Mouse (Mus musculus): Measurements from ENCODE around the gene Phpt1.

Gene Phpt1

DNA sequence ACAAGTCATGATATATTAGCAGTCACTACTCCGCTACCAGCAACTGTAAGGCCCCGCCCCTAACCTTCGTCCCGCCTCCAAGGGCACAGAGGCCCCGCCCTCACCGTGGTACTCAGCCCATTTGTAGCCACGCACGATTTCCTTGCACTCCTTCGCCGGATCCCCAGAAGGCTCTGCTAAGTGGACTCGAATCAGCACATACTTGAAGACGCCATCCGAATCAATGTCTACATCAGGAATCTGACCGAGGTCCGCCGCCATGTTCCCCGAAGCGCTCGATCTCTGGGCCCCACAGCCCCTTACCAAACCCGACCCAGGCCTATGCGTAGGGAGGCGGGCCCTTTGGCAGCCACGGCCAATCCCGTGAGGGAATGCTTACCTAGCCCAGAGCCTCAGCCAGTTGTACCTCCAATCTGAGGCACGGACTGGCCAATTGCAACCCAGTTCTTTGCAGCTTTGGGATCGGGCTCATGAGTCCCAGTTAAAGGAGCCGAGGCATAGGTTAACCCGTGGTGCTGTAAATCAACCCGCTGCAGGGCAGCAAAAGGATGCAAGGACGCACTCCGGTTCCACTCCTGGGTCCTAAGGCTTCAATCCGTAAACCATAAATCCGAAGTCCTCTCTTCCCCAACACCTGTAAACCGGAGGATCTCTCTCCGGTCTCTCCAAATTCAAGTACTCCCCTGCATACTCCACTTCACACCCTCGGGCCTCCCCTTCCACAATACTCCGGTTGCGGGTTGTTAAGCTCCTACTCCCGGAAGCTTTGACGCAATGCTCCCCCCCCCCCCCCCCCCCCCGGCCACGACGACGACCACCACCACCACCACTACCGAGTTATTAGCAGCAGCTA lies at the start of gene Phpt1, which contains the start of gene Mamdc4:
Phpt1 (minus strand) TSS at position 646 of the 853 bp plus-strand sequence.
Mamdc4 (minus strand) TSS at position 267 of the 853 bp plus-strand sequence.
- peak; percentile 93 to 98 for DNase-seq (ENCODE audit: low spot score in 2 of 2)

DNA sequence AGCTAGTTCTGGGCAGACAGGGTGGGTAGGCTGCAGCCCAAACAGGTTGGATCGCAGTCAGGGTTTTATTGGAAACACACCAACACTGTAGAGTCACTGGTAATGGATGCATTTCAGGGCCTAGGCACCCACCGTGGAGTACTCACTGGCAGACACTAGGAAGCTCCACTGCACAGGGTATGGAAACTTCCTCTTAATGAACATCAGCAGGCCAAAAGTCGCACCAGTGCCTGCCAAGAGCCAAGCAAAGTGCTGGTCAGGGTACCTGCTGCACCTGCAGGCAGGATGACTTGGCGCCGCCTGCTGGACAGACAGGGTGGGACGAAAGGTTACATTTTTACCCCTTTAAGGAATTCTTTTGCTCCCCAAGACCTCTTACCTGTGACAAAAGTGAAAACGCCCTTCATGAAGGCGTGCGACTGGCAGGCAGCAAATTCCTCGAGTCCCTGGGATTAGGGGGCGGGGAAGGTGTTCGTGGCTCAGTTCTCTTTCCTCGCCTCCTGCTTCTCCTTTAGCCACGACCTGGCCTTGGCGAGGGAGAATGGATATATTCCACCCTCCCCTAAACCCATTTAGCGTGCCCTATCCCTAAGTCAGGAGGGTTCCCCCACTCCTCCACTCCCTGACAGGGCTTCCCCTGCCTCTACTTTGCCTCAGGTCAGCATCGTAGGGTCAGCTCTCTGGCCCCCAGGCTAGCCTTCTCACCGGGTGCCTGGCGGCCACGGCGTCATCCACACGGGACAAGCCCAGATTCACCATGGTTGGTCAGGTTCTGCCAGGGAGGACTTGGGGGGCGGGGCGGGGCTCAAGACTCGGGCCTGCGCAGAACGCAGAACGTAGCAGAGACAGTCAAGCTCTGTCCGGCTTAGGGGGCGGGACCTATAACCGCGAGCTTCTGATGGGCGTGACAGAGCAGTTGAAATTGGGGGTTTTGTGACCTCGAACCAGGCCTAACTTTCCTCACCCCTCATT lies 46.5 kb upstream of the Phpt1 start, which contains the start of gene Tmem141:
Tmem141 (minus strand) TSS at position 777 of the 972 bp plus-strand sequence.
- DNase-seq (ENCODE audit: low spot score in 2 of 2), result peak; percentile 87 to 89

DNA sequence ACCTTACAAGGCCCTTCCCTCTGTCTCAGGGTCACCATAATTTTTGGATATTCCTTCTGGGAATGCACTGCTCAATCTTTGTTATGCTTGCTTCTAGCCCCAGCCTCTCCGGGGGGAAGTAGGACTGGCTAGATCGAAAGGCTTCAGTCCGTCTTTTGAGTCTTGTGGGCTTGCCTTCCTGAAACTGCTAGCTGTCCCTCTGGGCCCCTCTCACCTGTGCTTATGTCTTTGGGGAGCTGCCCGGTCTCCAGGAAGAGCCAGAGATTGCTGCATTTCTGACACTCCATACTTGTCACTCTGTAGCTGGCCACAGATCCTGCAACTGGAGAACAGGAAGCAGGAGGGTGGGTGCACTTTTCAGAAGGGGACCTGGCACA lies 45.8 kb upstream of the Phpt1 start:
- DNase-seq (ENCODE audit: low spot score in 2 of 2), result no peak

DNA sequence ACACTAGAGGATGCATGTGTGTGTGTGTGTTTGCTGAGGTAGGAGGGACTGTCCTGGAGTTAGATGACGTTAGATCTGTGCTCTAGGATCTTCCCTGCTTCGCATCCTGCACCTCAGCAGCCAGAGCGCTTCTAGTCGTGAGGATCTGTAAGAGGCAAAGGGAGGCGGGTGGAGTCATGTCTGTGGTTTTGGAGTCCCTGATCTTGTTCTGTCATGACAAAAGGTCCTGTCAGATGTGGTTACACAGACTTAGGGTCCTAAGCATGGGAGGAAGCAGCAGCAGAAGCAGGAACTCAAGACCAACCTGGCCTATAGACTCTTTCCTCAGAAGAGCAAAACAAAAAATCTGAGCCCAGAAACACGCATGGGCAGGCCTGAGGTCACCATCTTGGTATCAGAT lies 45.4 kb upstream of the Phpt1 start:
- no peak for DNase-seq (ENCODE audit: low spot score in 2 of 2)

DNA sequence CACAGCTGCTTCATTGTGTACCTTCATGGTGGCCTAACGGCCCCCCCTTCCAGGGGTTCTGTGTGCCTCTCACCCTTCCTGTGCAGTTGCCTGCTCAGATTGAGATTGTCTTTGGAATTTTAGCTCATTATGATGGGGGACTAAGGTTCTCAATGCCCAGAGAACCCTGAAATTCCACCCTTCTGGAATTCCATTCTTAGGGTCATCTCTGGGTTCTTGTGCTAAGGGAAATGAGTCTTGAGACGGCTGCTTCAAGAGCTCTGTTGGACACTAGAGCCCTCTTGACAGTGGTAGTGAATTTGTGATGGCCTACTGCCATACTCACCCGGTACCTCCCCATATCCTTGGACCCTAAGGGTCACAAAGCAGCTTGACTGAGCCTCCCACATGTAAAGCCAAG lies 42.6 kb upstream of the Phpt1 start, which contains the start of gene Ccdc183:
Ccdc183 (minus strand) TSS at position 101 of the 400 bp plus-strand sequence.
- DNase-seq (ENCODE audit: low spot score in 2 of 2), result no peak

DNA sequence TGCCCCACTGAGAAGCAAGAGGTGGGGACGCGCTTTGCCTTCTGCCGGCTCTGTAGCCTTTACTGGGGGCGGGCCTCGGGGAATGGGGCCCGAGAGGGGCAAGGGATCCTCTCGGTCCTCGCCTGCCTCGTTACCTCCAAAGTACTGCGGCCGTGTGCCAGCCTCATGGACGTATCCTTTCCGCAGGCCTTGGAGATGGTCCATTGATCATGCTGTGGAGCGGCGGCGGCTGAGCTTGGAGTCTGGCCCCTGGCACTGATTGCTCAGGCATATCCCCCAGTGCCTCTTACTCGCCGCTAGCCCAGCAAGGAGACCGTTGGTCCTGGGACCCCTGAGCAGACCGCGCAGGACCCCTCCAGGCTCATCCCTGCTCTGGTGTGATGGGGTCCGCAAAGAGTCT lies 41.4 kb upstream of the Phpt1 start:
- DNase-seq (ENCODE audit: low spot score in 2 of 2), result no peak

DNA sequence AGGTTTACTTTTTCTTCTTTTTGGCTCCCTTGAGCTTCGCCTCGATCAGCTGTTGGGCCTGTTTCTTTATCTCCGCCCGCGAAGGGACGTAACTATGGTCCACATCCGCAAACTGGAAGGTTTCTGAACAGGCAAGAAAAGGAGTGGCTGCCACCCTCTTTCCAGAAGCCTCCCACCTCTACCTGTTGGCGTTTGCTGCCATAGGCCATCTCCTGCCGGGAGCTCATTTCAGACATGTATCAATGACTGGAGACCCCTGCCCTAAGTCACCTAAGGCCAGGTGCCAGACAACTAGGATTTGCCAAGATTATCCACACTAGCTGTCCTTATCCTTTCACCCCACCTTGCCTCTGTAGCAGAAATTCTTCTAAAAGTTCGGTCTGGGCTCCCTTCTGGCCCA lies 33.6 kb upstream of the Phpt1 start:
- DNase-seq (ENCODE audit: low spot score in 2 of 2), result no peak

DNA sequence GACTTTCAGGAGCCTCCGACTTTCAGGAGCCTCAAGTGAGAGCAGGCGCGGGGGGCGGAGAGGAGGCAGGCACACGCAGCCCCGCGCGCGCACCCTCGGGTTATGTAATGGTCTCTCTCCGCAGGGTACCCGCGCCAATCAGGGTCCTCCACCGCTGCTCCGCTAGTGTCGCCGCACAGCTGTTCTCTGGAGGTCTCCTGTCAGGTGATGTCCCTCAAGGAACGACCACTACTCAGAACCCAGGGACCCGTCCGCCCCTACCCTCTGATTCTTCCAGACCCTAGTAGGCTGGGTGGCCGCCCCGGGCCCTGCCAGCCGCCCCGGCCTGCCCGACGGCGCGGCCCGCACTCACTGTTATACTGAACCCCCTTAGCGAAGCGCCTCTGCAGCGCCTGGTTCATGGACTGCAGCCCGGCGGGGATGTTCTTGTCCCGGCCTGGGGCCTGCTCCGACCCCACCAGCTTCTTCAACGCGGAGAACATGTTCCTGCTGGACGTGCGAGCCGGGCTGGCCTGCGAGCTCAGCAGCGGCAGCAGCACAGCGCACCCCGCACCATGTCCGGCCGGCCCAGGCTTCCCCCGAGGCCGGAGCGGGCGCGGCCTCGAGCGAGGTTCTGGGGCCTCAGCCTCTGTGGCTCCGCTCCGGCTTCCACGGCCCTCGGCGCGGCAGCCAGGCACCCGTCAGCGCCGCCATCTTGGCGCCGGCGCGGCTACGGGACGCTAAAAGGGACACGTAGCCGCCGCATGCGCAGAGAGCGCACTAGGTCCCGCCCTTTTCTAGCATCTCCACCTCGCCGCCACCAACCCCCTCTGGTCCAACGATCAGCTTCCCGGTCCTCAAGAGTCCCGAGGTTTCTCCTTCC lies 33.0 kb upstream of the Phpt1 start, which contains the start of gene Rabl6:
Rabl6 (minus strand) TSS at position 761 of the 862 bp plus-strand sequence.
- peak; percentile 89 to 92 for DNase-seq (ENCODE audit: low spot score in 2 of 2)

DNA sequence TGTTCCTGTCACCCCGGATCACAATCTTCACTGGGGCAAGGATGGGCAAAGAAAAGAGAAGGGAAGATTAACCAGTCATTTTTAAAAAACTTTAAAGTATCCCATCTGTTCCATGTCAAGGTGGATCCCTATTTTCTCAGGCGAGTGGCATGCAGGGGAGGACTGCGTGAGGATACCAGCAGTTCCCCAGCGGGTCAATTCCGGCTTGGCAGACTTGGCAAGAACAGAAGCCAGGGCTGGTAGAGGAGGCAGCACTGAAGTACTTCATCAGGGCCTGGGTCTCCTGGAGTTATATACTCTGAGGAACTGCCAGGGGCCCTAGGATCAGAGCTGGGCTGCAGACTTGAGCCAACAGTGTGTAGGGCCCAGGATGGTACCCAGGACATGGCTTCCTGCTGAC lies 27.5 kb upstream of the Phpt1 start:
- DNase-seq (ENCODE audit: low spot score in 2 of 2), result no peak

DNA sequence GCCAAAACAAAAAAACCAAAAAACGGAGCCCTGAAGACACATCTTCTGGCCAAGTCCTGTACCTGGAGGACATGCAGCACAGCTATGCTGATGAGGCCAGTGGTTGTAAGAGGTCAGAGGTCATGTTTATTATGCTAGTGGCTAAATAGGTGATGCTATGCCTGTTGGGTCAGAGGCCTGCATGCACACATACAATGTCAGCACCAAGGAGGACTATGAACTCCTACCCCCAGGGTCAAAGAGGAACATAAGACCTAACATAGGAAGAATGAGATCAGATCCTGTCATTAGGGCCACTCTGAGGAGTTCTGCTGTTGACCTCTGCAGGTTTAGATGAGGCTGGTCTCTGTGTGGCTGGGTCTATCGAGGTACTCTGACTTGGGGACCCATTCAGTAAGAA lies 25.0 kb upstream of the Phpt1 start:
- no peak for DNase-seq (ENCODE audit: low spot score in 2 of 2)

DNA sequence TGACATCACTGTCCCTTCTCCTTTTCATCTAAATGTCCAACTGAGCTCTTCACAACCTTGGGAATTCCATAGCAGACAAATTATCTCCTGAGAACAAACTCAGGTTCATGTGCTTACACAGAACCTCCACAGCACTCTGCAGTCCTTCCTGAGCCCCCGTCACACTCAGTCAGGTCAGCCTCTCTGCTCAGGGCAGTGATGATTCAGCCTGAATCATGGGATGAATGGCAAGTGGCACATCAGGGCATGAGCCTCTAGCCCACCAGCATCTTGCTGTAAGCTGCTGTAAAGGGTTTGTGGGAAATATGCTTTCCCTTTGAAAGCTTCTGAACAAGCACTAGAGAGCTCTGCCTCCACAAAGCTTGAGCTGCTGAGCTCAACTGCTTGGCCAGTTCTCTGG lies 23.7 kb upstream of the Phpt1 start:
- DNase-seq (ENCODE audit: low spot score in 2 of 2), result no peak

DNA sequence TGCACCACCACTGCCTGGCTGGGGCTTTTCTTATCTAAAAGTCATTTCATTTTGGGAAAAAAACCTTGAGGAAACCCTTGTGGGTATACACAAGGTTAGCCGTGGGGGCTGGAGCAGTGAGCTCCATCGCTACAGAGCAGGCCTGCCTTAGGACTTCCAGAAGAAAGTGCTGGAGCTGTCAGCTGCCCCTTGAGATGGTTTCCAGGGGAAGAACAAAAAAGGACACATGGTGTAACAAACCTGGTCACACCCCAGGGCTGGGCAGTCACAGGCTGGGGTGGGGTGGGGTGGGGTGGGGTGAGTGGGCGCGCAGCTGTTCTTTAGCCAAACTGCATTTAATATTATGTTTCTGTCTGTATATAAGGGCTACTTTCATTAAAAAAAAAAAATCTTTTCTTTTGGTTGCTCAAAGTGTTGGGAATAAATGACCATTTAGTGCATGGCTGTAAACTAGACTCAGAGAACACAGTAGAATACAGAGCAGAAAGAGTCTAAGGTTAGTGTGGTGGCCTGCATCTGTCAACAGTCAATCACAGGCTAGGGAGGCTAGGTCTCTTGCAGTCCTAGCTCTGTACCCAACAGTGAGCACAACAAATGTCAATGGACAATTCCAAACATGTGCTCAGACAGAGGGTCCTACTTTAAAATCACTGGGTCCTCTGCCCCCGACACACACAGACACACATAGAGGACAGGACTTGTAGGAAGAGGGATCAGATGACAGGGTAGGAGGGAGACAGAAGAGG lies 21.9 kb upstream of the Phpt1 start:
- DNase-seq (ENCODE audit: low spot score in 2 of 2), result no peak

DNA sequence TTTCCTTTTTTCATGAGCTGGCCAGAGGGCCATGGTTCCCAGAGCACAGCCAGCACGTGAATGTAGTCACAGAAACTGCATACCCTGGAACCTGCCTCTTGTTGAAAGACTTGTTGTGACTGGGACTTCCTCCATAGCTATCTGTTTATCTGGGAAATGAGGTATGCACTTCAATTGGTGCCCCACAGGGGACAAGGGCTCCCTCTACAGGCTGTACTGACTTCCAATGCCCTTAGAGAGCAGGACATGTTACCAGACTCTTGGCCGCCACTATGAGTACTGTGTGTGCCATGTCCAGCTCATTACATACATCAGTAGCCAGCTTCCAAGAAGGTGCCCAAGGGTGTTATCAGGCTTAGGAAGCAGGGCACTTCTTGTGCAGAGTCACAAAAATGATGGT lies 16.8 kb upstream of the Phpt1 start:
- DNase-seq (ENCODE audit: low spot score in 2 of 2), result peak in 1 of 2 experiments; percentile 57

DNA sequence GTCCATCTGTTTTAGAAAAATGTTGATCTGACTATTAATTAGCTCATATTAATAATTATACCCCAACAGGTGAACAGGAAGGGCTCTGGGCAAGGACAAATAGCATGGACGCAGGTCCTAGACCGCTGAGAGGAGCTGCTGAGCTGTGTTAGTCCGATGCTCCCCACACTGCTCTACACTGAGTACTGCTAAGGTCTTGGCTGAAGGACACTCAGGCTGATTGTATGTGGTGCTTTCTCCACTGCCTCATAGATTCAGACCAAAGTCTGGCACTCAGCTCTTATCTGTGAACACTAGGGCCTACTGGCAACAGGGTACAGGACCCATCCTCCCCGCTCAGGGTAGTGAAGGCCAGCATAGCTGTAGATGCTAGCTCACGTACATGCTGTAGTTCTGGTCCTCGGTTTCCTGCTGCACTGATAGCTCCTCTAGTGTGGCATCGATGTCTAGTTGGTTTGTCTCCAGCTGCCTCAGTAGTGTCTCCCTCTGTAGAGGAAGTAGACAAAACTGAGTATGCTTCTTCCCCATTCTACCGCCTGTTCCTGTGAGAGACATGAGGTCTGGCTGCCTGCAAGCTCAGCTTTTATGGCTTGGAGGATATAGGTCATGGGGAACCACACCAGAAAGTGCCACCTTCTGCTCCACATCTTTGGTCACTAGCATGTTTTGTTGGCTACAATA lies 13.3 kb upstream of the Phpt1 start:
- no peak for DNase-seq (ENCODE audit: low spot score in 2 of 2)

DNA sequence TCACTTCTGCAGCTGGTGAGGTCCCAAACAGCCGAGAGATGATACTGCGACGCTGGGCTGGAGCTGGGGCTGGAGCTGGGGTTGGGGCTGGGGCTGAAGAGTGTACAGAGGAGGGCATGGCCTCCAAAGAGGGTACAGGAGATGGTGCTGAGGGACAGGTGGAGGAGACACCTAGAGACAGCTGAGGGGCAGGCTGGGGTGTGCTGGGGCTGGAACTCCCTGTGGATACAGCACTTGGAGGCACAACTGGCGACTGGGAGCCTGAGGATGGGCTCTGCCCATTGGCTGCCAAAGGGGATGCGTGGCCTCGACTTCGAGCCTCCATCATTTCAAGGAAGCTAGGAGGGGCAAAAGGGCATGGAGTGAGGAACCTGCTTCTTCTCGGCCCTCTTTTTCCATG lies 12.3 kb upstream of the Phpt1 start:
- DNase-seq (ENCODE audit: low spot score in 2 of 2), result no peak

DNA sequence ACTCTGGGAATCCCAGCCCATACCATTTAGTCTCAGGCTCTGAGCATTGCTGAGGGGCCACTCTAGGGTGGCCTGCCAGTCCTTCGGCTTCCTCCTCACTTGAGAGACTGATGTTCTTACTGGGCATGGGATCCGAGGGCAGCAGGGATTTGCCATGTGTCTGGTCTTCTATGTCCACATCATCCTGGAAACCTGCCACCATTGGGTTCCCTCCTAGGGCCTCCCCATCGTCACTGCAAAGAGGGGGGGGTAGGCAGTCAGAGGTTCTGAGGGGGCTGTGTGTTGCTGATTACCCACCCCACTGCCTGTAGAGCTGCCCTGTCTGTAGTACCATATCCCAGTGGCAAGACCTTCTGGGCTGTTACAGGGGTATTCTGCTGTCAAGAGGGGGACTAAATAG lies 10.6 kb upstream of the Phpt1 start:
- DNase-seq (ENCODE audit: low spot score in 2 of 2), result no peak

DNA sequence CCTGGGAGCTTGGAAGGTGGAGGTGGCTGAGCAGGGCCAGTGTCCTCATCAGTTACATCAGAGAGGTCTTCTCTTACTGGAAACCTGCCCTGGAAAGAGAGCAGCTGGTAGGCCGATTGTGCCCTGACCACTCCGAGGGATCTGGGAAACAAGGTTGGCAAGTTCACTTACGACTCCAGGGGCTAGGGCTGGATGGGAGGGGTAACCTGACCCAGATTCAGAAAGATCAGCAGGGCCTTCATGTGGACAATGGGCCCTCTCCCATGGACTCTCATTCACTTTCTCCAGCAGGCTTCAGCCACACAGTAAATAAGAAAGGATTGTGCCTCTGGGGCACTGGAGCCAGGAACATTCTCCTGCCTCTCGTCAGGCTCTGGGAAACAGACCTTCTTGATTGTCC lies 9.8 kb upstream of the Phpt1 start:
- DNase-seq (ENCODE audit: low spot score in 2 of 2), result no peak

DNA sequence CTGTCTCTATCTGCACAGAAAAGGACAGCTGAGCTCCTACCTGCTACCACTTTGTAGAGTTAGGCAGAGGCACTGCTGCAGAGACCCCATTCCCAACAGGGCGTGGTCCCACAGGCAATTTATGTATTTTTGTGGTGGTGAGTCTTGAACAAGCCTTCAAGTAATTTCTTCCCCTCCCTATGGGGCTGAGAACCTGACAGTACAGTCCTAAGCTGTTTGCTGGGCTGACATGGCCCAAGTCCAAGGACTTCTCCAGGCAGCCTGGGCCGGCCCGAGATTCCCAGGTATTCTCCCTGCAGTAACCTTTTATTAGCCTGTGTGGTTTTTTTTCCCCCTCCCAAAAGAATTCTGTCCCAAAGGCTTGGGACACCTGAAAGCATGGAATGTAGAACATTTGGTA lies 9.1 kb upstream of the Phpt1 start:
- DNase-seq (ENCODE audit: low spot score in 2 of 2), result no peak

DNA sequence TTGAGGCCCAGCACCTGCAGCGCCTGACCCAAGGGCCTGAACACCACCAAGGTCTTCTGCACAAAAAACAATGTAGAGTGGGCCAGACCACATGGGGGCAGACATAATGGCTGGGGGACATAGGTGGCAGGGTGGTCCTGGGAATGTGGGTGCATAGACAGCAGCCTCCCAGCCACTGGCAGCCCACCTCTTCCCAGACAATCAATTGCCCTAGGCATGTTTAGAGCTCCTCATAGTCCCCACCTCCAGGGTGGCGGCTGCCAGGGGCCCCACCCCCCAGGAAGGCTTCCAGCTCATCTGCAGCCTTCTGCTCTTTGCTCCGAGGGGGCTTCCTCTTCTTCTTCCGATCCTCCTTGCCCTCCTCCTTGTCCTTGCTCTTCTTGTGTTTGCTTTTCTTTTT lies 8.5 kb upstream of the Phpt1 start:
- no peak for DNase-seq (ENCODE audit: low spot score in 2 of 2)

DNA sequence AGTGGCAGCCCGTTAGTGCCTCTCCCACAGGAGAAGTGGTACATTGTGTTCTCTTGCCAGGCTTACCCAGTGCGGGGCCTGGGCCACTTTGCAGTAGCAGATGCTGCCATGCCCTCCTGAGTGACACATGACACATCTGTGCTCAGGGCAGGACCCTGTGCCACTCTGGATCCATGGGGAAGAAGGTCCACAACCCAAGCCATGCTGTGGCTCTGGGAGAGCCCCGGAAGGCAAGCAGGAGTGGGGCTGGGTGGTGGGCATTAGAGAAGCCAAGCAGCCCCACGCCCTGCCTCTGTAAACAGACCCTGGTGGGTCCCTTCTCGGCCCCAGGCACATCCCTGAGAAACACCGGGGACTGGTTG lies 8.1 kb upstream of the Phpt1 start:
- DNase-seq (ENCODE audit: low spot score in 2 of 2), result no peak
